Mouse (Mus musculus) gastrocnemius, postnatal 25 days (tissue): ENCODE results near the gene Tceal7. TPM values are rescaled to one million over a fixed set of nuclear protein-coding genes. Genes with fewer than 3 reads are reported as not detected.
"Not testable (repeated sequence)": the region's sequence is repeated elsewhere in the genome, so short reads cannot be mapped to it uniquely, and the experiment has no call there.

Source experiments
- DNase-seq: peaks from one replicate; pipeline ENCODE4 v3.0.0; 2022
- long read RNA-seq, 2 experiments: library from polyadenylated mRNA; stranded (forward); transcript quantifications; one replicate each; pipeline ENCODE4 v2.0.0; 2021
- total RNA-seq, 2 experiments: library from RNA; stranded (reverse); gene quantifications; 1 replicate in 1 of 2; 2 replicates in 1 of 2; pipeline ENCODE4 v1.2.3; 2021

Tceal7 gene
- total RNA-seq: 10 to 100 TPM; 65.8 to 81.0 TPM
- long read RNA-seq, experiment 1, transcript Tceal7-201 (3 exons, 971 nt): major isoform, 71 of 73 reads
- long read RNA-seq, experiment 1, partial matches to known transcripts: 0 of 73 reads
- long read RNA-seq, experiment 1, other reads (novel, unspliced or antisense): 2 of 73 reads
- long read RNA-seq, experiment 2, transcript Tceal7-201 (3 exons, 971 nt): major isoform, 56 of 58 reads
- long read RNA-seq, experiment 2, partial matches to known transcripts: 0 of 58 reads
- long read RNA-seq, experiment 2, other reads (novel, unspliced or antisense): 2 of 58 reads

- not testable (repeated sequence) for DNase-seq
Observed at GRCm38 (mm10) chrX:136214729-136215677, at the start of gene Tceal7, which contains the start of gene Bex1. TSS of gene Tceal7 (plus strand) at chrX:136214779. TSS of gene Bex1 (minus strand) at chrX:136215513.

GRCm38 (mm10) chrX:136170625-136171024 lies 44.0 kb upstream of the Tceal7 start:
- DNase-seq: no peak

GRCm38 (mm10) chrX:136171189-136172117 lies 43.1 kb upstream of the Tceal7 start:
- peak; percentile 58 for DNase-seq

DNA sequence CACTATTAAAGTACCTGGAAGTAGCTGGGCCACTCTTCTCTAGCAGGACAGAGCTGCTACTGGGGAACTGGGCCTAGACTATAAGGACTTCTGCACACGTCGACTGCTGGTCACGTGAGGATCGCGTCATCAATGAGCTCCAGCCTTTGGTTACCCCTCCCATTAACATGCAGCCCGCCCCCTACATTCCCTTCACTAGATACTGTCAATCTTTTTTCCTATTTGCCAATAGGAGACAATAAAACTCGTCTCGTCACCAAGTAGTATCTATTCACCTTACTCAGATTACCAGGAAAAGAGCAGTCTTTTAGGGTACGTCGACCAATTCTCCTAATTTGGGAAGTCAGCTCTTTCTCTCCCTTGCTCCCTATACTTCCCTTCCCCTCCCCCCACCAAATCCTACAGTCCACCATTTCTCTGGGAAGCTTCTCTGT lies 42.4 kb upstream of the Tceal7 start, which contains the start of gene Tceal8:
Tceal8 (minus strand) TSS at position 225 of the 434 bp plus-strand sequence.
- DNase-seq: peak; percentile 70

GRCm38 (mm10) chrX:136172786-136173185 lies 41.8 kb upstream of the Tceal7 start:
- DNase-seq: no peak

GRCm38 (mm10) chrX:136180897-136181553 lies 33.6 kb upstream of the Tceal7 start:
- DNase-seq: no peak

DNA sequence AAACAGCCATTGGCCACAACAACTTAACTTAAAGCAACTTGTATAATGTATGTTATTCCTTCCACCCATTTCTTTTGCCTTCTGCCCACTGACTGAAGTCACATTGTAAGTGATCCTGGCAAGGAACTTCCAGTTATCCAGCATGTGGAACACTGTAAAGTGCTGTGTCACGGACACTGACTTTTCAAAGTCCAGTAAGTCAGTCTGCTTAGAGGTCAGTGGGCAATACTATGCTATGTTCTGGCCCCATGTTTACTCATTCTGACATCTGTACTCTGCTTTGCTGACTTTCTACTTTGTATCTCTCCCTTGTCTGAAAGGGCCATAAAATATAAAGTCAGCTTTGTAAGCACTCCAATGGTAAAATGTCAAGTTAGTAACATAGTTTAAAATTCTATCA lies 31.5 kb upstream of the Tceal7 start:
- DNase-seq: no peak

DNA sequence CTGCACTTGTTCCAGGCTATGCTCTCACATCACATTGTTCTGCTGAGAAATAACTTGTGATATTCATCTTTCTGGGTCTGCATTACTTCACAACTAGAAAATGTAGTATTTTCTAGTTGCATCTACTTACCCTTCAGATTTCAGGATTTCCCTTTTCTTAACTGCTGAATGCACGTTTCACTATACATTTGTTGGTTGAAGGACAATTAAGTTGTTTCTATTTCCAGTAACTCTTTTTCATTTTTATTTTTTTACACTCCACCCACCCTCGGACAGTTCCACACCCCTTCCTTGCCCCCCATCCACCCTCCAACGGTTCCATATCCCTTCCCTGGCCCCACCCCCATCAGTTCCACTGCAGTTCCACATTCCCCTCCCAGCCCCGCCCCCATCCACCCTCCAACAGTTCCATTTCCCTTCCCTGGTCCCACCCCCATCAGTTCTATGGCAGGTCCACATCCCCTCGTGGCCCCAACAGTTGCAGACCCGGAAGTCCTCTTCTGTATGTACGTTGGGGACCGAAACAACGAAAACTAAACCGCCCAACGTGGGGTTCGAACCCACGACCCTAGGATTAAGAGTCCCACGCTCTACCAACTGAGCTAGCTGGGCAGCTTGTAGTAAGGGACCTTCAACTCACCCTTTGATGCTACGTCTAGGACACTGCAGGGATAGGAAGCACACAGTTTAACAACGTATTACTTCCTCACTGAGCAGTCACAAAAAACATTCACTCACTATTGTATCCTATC lies 19.2 kb upstream of the Tceal7 start:
- DNase-seq: no peak

DNA sequence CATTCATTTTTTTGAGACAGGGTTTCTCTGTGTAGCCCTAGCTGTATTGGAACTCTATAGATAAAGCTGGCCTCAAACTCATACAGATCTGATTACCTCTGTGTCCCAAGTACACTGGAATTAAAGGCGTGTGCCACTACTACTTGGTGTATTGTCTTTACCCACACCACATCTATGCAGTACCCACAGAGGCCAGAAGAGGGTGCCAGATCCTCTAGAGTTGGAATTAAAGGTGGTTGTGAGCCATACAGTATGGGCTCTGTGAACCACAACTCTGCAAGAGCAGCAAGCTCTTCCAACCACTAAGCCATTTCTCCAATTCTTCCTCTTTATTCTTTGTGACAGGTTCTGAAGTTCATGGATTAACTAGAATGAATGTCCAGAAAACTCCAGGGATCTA lies 17.7 kb upstream of the Tceal7 start:
- no peak for DNase-seq

- no peak for DNase-seq
Observed at GRCm38 (mm10) chrX:136203257-136203656, 11.3 kb upstream of the Tceal7 start.

- peak; percentile 8 for DNase-seq
Observed at GRCm38 (mm10) chrX:136203664-136204066, 10.9 kb upstream of the Tceal7 start, which contains the start of gene Tceal5. TSS of gene Tceal5 (minus strand) at chrX:136203876.

- DNase-seq: no peak
Observed at GRCm38 (mm10) chrX:136204406-136204805, 10.2 kb upstream of the Tceal7 start.

GRCm38 (mm10) chrX:136213396-136213795 lies 1.2 kb upstream of the Tceal7 start:
- DNase-seq: no peak

DNA sequence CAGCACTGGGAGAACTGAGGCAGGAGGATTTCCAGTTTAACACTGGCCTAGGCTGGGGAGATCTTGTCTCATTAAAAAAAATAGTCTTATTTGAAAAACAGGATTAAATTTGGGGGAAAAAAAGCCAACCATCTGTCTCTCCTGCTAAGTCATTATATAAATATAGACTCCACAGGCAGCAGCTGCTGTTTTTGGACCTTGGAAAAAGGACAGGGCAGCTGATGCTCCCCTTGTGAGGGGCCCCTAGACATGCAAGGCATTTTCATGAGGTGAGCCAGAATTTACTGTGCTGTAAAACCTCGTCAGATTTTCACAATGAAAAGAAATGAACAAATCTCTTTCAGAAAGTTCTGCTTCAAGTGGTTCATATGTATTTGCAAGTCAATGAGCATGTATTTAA lies 1.7 kb downstream of the Tceal7 start:
- no peak for DNase-seq

DNA sequence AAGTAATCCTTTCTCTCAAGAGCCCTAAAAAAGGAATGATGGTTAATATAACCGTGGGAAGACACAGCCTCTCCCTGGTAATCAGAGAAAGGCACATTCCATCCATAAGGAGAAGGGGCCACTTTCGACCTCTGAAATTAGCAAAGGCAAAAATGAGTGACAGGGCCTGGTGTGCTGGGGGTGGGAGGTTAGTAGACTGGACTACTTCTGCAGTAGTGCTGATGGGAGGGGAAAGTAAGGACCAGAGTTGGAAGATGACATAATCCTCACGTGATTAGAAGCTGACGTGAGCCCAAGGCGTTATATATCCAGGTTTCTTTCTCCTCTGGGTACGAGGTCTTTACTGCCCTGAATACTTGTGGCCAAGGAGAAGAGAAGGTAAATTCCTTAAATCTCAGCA lies 9.1 kb downstream of the Tceal7 start:
- no peak for DNase-seq

- no peak for DNase-seq
Observed at GRCm38 (mm10) chrX:136227768-136228167, 13.2 kb downstream of the Tceal7 start.

DNA sequence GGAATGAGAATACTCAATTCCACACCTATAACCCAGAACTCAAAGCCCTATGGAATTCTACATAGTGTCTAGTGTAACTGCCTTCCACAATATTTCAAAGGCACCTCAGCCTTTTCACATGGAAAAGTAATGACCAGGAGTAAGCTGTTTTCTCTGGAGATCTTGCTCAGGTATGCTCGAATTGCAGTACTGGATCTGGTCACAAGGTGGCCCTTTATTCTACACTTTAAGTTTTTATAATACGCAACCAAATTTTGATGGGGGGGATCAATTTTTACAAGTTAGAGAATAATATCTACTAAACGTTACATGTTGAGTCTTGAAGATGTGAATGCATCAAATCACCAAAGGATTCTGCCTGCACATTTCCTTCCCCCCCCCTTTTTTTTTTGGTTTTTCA lies 23.5 kb downstream of the Tceal7 start:
- DNase-seq: no peak

DNA sequence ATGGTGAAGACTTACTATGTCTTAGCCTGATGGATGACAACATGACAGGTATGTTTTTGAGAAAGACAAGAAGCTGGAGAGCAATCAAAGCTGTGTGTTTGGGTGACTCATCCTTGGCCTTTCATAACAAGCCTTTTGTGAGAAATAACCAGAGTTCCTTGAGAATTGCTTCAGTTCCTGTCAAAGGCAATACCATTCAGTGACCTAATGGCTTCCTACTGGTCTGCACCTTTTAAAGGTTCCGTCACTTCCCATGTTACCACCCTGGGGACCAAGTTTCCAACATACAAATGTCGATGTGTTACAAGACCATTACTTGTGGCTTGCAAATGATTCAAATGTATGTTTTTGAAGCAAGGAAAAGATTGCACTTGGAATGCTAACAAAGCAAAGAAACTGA lies 28.6 kb downstream of the Tceal7 start:
- DNase-seq: no peak

DNA sequence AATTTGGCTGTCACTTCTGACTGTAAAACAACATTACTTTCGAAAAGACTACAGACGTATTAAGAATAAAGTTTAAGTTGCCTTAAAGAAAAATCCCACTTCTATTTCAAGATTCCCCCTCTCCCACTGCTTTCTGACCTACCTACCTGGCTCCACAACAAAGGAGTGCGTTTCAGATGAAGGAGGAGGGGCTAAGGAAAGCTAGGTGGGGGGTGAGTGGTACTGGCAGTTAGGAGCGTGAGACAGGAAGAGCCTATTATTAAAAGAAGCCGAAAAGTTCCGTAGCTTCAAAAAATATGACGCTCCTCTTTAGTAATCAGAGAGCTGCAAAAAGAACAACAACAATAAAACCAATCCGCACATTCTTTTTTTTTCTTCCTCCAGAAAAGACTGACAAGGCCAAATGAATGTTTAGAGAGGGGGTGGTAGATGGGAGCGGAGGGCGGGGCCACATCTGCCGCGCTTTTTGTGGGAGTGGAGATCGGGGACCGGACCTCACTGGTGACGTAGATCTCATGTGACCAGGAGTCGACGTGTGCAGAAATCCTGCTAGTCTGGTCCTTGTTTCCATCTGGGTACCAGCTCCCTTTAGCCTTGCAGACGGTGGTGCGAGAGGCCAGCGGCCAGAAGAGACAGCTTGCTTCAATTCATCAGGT lies 30.1 kb downstream of the Tceal7 start, which contains the start of gene Tceal9:
Tceal9 (plus strand) TSS at position 506 of the 656 bp plus-strand sequence.
- peak; percentile 51 for DNase-seq
